Mouse (Mus musculus) kidney, adult 9 months (tissue): ENCODE results near the gene Catsperg1.

Source experiments
- DNase-seq: peaks from one replicate; pipeline ENCODE4 v3.0.0; 2022

Gene Catsperg1

GRCm38 (mm10) chr7:29213675-29214082 lies at the start of gene Catsperg1:
Gene Catsperg1 (minus strand): TSS chr7:29214035.
- DNase-seq, result peak; percentile 64

DNA sequence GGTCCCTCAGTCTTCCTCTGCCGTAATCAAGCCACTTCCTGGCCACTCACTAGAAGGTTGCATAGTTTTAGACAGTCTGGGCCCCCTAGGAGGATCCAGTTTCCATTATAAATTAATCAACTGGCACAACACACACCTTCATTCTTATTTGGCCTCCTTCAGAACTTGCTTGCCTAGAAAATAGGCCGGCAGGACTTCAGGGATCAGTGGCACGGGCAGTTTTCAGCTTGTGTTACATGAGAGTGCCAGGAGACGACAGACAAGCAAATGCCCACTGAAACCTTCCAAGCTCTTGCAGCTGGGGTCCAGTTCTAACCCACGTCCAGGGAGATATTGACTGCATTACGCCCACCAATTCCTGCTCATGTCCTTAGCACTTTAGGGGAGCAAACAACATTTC lies 48.3 kb upstream of the Catsperg1 start:
- DNase-seq, result peak; percentile 82

DNA sequence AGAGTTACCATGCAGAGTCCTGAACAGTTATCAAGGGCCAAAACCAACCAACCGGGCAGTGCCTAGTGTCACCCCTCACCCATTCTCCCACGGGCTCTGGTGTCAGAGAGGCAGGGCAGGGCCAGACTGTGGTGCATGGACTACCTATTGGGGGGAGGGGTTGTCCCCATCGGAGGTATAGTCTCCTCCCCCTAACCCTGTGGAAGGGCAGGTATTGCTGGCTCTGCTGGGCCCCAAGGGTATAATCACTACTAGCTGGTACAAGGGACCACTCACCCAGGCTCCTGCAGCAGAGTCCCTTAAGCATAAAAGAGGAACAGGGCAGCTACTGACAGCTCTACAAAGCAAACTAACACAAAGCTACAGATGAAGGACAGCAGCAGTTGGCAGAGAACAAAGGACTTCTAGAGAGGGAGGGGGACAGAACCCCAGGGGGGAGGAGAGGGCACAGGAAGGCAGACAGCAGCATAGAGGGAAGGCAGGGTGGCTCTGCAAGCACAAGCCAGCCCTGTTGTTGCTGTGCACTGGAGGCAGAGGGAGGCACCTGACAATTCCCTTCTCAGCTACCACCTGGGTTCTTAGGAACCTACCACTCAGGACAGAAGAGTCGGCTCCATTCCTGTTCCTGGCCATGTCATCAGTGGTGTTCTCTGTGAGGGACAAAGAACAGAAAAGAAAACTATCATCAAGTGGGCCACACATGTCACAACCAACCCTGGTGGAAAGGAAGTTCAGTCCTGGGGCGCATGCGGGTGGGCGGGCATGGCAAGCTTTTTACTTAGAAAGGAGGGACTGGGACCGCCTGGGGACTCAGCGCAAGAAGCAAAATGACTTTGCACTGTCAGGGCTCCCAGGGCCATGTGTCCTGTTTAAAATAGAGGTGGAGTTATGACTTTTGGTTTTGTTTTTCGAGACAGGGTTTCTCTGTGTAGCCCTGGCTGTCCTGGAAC lies 46.2 kb upstream of the Catsperg1 start:
- DNase-seq, result no peak

DNA sequence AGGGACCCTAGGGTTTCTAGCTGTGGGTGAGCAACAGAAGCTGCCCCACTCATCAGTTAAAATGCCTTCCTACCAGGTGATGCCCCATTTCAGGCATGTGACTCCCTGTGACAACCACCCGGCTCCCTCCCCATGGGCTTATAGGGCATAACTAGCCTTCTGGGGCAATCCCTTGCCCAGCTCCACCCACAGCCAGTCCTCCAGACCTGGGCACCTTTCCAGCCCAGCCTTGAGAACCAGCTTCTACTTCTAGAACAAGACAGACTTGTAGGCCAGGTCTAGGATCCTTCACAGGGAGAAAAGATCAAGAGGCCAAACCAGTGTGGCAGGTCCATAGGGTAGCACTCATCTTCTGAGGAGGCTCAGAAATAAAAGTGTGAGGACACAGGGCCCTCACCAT lies 43.5 kb upstream of the Catsperg1 start:
- peak; percentile 84 for DNase-seq

- no peak for DNase-seq
These were observed 42.0 kb upstream of the Catsperg1 start for GRCm38 (mm10) chr7:29255875-29256274.

GRCm38 (mm10) chr7:29253842-29254241 lies 40.0 kb upstream of the Catsperg1 start:
- peak; percentile 75 for DNase-seq

GRCm38 (mm10) chr7:29251166-29251565 lies 37.3 kb upstream of the Catsperg1 start:
- DNase-seq, result no peak

- peak; percentile 78 for DNase-seq
These were observed 34.5 kb upstream of the Catsperg1 start, which contains the start of gene 2200002D01Rik for GRCm38 (mm10) chr7:29248261-29248841. Gene 2200002D01Rik (minus strand): TSS chr7:29248466.

DNA sequence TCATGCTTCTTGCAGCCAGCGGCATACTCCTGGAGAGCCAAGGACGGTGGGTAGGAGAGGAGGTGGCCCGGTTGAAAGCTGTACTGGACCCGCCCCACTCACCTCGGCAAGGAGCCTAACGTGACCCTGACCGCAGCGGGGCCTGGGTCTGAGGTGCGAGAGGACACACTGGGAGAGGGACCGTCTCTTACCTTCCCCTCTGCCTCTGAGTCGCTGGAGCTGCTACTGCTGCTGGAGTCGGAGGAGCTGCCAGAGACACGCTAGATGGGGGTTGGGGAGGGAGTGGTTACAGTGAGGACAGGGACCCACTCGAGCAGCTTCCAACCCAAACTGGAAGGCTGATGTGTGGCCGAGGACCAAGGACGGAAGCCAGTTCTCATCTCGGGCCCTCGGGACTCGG lies 33.9 kb upstream of the Catsperg1 start:
- no peak for DNase-seq

DNA sequence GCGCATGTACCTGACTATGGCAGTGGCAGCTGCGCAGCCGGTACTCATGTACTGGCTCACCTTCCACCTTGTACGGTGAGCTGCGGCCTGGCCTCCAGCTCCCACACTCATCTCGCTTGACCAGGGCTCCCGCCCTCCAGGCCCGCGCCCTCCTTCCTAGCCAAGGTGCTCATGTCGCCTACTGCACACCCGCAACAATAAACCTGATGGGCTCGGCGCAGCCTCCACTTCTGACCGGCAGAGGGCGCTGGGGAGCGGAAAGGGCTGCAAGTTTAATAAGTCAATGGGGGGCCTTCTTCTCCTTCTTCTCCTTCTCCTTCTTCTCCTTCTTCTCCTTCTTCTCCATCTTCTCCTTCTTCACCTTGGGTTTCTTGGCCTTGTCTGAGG lies 33.5 kb upstream of the Catsperg1 start:
- DNase-seq, result peak; percentile 85

GRCm38 (mm10) chr7:29246619-29247313 lies 32.9 kb upstream of the Catsperg1 start:
- no peak for DNase-seq

- no peak for DNase-seq
These were observed 32.2 kb upstream of the Catsperg1 start for GRCm38 (mm10) chr7:29246015-29246414.

- DNase-seq, result no peak
These were observed 31.0 kb upstream of the Catsperg1 start for GRCm38 (mm10) chr7:29244732-29245416.

DNA sequence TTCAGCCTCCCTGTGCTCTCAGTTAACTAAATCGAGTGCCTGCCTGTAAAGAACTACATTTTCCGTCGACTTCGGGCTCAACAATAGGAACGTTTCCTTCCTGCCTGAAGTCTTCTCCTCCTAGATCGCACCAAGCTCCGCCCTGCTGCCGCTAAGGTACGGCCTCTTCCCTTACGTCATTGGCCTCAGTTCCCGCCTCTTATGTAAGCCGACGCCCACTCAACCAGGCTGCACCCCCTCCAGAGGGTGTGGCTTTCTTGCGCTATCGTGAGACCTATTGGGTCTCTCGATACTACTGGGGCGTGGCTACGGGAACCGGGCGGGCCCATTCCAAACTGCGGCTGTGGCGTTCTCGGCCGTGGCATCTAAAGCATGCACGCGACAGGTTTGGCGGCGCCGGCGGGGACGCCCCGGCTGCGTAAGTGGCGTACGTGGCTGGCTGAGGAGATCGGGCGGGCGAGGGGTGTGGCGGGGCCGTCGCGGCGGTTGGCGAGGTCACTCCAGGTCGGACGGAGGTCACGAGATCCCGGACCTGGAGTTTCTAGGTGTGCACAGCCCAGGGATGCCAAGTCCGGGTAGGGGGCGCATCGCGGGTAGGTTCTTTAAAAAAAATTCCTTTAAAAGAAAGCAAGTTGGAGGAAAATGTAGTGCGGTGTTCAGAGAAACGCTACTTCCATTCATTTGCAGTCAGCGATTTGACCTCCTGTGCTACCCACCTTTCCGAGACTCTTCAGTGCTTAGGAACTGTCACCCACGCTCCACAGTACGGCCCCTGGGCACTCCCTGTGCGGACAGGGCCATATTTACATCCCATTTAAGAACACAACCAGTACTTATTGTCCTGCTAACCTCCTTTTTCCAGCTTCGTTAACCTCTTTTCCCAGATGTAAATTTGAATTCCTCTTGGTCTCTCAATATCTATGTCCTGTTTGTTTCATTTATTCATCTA lies 24.5 kb upstream of the Catsperg1 start, which contains the start of gene Yif1b:
Gene Yif1b, plus strand, starts transcription at position 311 of the 949 bp plus-strand sequence.
- peak; percentile 99 for DNase-seq

DNA sequence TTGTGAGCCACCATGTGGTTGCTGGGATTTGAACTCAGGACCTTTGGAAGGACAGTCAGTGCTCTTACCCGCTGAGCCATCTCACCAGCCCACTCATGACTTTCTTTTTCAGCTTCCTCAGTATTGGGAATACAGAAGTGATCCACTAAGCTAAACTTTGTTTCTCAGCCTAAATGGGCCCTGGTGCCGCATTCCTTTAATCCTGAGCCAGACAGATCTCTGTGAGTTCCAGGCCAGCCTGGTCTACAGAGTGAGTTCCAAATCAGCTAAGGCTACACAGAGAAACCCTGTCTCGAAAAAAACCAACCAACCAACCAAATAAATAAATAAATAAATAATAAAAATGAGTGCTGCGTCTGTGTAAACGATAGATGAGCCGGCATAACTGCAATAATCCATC lies 23.8 kb upstream of the Catsperg1 start:
- peak; percentile 42 for DNase-seq

GRCm38 (mm10) chr7:29236593-29236992 lies 22.8 kb upstream of the Catsperg1 start:
- DNase-seq, result no peak

GRCm38 (mm10) chr7:29234661-29235060 lies 20.8 kb upstream of the Catsperg1 start:
- DNase-seq, result no peak

- DNase-seq, result no peak
These were observed 19.9 kb upstream of the Catsperg1 start for GRCm38 (mm10) chr7:29233745-29234144.

DNA sequence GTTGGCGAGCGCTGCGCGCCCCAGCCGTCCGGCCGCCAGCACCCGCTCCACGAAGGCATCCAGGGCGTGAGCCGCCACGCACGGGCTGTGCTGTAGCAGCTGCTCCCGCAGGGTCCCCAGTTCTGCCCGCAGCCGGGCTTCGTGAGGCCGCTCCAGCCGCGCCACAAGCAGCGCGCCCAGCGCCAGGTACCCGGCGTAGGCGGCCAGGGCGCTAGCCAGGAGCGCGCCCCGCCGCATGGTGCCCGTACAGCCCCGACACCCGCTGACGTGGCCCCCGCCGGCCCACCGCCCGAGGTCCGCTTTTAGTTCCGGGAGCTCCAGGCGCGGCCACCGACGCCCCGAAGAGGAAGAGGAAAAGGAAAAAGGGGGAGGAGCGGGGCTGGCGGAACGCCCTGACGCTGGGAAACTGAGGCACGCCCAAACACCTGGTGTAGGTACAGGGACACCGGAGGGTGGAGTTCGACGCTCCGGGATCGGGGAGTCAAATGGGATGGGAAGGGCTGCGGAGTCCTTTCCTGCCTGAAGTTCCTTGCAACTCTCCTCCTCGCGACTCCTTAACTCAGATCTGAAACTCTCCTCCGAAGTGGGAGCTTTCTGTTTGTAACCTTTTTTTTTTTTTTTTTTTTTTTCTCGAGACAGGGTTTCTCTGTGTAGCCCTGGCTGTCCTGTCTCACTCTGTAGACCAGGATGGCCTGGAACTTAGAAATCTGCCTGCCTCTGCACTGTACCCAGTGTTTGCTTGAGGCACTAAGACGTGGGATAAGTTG lies 18.6 kb upstream of the Catsperg1 start, which contains the start of gene Kcnk6:
Gene Kcnk6, minus strand, starts transcription at position 269 of the 767 bp plus-strand sequence.
- no peak for DNase-seq

- DNase-seq, result no peak
These were observed 17.7 kb upstream of the Catsperg1 start for GRCm38 (mm10) chr7:29231517-29231916.

DNA sequence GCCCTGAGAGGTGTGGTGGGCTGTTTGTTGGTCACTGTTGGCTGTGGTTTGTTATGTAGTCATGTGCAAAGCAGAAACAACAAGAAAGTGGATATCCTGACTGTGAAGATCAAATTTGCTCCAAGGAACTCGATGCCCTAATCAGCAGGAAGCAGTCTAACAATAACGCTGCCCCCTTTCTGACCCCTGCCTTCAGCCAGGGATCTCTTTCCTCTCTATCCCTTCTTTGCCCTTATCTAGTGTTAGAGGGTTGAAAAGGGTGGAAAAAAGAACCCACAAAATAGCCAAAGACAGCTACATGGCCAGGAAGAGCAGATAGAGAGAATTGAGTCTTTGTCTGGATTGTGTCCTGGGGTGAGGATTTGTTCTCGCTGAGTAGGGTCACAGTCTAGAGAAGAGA lies 16.7 kb upstream of the Catsperg1 start:
- no peak for DNase-seq
